Mouse (Mus musculus): Measurements from ENCODE around the gene Gm29110. TPM values are rescaled to one million over a fixed set of nuclear protein-coding genes. Genes with fewer than 3 reads are reported as not detected.
"Not testable (repeated sequence)": the region's sequence is repeated elsewhere in the genome, so short reads cannot be mapped to it uniquely, and the experiment has no call there.

Gene Gm29110
- total RNA-seq (2021): not detected
- long read RNA-seq, experiment 1: 0 reads
- long read RNA-seq, experiment 2: 0 reads

DNA sequence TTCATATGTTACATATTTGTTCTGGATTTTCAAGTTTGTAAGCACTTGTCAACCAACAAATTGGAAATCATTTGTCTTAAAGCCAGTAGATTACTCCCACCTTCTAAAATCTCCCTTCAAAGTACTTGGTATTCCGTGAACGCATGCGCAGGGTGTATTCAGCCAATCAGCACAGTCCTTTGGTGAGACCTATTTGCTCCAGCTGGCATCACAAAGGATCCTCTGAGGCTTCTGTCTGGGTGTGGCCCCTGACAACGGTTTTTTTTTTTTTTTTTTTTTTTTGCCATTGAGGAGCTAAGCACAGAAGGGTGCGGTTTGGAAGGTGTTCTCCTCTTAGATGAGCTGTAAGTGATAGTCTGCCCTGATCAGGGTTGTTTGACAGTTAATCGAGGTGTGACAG, at the start of gene Gm29110:
TSS of gene Gm29110 (plus strand) at position 301 of the 400 bp plus-strand sequence.
- not testable (repeated sequence) for DNase-seq (ENCODE audit: low spot score in 2 of 2)

Other genes starting within 250 kb of the Gm29110 start
- not detected for gene Gm21913, start 153.4 kb downstream of the Gm29110 start, total RNA-seq (2021)

Data from adrenal gland, adult 18-20 months (tissue).